Mouse (Mus musculus) fat pad, adult 2 months (tissue): Measurements from ENCODE around the gene Tbl2.

Experiments used
- DNase-seq: peaks from one replicate; pipeline ENCODE4 v3.0.0-alpha.2; 2011; ENCODE audit warnings: low read depth, low spot score; ENCODE audit errors: extremely low read depth

Gene Tbl2

DNA sequence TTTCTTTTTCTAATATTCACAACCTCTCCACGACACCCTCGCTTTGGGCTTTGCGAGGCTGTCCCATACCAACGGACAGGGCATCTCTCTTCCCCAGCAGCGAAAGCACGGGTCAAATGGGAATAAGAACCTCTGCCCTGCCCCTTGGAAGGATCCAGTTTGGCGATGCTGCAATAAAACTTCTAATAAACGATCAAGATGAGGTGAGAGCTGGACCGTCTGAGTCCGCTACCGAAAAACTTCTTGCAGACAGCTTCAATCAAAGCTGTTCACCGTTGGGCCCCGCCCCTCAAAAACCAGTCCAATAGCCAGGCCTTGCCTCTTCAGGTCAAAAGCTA lies 773 bp upstream of the Tbl2 start:
- no peak for DNase-seq

DNA sequence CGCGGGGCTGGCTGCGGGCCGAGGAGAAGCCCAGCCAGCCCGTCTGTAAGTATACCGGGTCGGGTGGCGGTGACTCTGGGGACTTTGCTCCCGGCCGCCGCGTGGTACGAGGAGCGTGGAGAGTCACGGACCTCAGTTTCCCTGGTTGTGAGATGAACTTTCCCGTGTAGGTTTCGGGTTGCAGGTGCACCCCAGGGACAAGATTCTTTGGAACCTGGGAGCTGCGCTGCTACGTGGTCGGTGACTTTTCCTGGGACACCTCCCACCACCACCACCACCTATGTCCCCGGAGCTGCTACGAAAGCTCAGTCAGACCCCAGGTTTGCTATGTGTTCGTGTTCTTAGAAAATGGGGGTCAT lies 342 bp downstream of the Tbl2 start:
- no peak for DNase-seq

DNA sequence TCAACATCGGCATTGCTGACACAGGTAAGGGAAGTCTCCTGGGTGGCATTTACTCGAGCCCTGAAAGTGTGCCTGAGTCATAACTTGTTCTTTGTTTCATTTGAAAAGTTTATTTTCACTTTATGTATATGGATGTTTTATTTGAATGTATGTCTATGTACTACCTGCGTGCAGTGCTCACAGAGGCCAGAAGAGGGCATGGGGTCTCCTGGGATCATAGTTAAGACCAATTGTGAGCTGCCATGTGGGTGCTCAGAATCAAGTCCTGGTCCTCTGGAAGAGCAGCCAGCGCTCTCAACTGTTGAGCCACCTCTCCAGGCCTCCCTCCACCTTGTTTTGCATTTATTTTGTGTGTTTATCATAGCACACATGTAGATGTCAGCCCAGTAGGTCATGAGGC lies 7.0 kb downstream of the Tbl2 start:
- DNase-seq = no peak

DNA sequence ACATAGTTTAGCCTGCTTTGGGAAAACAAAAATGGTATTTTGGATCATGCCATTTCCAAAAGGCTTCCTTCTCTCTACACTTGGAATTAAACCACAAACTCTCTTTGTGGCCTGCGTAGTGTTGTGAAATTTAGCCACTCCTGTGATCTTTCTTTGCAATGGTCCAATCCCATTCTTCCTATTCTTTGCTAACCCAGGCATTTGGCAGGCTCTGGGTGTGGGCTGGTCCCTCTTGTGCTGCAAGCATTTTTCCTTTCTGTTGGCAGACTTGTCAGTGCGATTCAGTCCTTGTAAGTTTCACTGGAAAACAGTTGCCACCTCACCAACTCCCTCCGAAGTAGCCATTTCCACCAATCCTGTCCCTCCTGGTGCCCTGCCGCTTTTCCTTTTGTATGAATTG lies 11.8 kb downstream of the Tbl2 start:
- peak; percentile 73 for DNase-seq

DNA sequence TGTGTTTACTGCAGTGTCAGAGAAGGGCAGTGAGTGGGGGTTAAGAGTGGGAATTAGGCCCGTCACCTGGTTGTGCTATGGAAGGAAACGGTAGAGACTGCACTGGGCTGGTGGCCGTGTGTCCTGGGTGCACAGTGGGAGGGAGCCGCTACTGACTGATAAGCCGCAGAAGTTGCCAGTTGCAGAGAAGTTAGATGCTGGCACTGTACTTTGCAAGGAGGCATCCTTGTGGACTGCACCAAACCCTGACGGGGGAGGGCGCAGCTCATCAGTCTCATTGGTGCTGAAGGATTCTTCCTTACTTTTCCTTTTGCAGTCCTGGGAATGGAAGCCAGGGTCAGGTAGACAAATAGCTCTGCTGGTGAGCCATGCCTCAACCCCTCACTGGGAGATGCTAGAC lies 12.2 kb downstream of the Tbl2 start:
- DNase-seq = no peak

DNA sequence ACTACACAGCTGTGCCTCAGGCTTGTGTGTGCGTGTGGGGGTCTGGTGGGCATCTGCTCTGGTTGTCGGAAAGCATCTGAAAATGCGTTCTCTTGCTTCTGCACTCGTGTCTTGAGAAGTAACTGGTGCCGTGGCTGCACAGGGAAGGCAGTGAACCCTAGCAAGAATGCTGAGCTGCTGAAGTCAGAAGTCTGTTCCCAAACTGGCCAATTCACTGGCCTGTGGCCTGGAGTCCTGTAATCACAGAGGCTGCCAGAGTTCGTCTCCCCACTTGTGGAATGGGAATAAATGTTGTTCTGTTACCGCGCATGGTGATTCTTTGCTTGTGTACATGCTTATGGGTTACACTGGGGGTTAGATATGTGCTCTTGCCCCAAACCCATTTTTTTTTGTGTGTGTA lies 12.9 kb downstream of the Tbl2 start:
- no peak for DNase-seq

DNA sequence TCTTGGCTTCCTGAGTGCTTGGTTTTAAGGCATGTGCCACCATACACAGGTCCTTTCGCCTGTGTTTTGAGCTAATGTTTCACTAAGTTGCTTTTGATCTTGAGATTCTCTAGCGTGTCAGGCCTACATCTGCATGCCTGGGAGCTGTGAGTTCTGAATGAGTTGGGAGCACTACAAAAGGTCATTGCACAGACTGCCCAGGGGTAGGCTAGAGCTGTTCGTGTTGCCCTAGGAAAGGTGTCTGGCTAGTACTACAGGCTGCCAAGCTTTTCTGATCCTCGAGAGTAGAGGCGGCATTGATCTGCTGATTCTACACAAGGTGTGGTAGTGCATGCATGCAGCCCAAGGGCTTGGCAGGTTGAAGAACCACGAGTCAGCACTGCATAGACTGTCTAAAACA lies 13.4 kb downstream of the Tbl2 start:
- DNase-seq = no peak

DNA sequence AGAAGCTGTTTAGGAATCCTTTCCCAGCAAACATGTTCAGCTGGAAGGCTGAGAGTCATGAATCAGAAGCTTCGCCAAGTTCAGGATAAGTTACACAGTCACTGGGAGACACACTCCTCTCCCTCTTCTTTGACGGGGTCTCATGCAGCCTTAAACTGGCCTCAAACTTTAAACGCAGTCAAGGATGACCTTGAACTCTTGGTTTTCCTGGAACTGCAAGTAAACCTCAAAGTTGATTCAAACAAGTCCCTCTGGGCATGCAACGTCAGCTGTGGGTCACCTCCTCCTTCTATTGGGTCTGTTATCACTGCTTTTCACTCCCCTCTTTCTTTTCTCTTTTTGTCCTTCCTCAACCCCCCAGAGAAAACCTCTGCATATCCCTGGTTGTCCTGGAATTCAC lies 17.5 kb downstream of the Tbl2 start:
- DNase-seq = no peak

DNA sequence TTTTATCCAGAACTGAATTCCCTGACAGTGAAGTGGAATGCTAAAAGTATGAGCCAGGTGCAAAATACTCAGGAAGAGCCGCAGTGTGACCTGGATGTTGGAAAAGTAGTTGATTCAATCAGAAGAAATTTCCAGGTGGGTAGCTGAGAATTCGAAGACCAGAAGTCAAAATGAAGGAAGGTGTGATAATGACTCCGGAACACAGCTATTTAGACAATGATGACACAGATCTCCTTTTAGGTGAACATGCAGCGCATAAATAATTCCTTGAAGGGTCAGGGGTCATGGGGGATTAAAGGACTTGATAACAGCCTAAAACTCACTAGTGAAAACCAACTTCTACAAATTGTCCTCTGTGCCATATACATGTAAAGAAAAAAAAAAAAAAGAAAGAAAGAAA lies 18.0 kb downstream of the Tbl2 start:
- no peak for DNase-seq

DNA sequence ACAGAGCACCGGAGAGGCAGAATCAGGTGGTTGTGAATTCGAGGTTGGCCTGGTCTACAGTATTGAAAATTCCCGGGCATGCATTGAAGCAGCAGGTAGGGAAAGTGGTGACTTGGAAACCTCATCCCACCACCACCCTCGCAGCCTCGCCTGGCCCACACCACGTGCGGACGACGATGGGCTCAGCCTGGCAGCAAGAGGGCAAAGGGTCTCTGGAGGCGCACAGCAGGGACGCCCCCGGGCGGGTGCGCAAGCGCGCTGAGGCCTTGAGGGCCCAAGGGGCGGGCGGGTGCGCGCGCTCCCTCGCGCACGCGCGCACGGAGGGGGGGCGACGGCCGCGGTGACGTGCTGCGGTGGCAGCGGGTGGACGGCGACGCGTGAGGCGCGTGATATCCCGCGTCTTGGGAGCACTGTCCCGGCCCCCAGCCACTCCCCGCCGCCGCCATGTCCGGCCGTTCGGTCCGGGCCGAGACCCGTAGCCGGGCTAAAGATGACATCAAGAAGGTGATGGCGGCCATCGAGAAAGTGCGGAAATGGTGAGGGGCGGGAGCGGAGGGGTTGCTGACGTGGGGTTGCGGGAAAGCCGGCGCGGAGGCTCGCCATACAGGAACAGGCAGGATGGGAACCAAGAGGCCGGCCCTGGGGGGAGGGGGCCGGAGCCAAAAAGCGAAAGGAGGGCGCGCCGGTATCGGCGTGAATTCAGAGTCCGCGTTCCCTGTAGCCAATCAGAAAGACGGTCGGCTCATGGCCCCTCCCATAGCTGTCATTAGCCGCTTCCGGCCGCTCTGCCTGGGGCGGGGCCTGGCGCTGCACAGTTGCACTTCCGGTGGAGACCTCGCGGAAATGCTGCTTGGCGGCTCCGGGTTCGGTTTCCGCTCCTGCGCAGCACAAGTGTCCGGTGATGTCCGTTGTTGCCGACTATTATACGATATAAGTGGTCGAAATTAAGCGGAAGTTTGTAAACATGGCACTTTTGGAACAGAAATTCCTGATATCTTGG lies 18.9 kb downstream of the Tbl2 start, which contains the start of gene Bcl7b:
Bcl7b (plus strand) TSS at position 221 of the 1,000 bp plus-strand sequence.
- peak; percentile 61 for DNase-seq

DNA sequence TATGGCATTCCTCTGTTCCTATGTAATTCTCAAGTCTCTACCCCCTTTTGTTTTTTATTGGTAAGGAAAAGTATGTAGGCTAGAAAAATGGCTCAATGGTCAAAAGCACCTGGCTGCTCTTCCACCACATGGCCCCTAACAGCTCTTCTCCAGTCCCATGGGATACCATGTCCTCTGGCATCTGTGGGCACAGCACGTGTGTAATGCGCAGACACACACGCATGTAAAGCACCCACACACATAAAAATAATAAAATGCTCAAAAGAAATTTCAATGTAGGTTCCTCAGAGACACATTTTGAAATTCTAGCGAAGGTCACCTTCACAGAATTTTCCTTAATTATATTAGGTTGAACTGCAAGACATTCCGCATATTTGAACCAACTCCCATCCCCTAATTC lies 20.0 kb downstream of the Tbl2 start:
- no peak for DNase-seq

DNA sequence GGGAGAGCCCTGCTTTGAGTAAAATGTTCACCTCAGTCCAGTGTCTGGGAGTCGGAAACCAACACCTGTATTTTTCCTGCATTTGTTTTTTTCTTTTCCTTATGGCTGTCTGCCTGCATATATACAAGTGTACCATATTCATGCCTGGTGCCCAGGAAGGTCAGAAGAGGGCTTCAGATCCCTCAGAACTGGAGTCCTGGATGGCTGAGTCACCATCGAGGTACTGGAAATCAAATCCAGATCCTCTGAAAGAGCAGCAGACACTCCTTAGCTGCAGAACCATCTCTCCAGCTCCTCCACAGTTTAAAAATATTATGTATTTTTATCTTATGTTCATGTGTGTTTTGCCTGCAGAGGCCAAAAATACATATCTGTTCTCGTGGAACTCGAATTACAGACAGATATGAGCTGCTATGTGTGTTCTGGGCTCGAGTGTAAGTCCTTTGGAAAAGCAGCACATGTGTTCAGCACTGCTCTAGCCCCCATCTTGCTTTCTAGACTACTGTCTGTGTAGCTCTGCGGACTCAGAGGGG lies 22.3 kb downstream of the Tbl2 start:
- no peak for DNase-seq

DNA sequence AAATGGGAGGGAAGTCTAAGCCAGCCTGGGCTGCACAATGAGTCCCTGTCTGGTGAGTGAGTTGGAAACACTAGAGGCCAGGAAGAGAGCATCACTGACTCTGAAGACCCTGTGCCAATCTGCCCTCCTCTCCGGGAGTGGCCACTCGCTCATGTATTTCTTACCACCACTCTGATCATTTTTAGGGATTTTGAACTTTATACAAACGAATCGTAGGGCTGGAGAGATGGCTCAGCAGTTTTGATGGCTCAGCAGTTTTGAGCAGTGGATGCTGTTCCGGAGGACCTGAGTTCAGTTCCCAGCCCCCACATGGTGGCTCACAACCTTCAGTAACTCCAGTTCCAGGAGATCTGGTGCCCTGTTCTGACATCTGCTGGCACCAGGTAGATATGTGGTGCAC lies 23.5 kb downstream of the Tbl2 start:
- DNase-seq = no peak

DNA sequence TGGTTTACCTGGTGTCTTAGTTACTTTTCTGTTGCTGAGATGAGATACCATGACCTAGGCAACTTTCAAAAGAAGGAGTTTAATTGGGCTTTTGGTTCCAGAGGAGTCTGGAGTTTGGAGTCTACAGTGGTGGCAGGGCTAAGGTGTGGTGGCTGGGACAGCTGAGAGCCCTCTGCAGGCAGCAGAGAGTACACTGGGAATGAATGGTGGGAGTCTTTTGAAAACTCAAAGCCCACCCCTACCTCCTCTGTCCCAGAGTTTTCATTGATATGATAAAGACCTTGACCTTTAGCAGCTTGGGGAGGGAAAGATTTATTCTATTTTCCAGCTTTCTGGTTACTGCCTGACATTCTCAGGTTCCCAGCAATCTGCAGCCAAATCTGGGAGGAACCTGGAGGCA lies 25.6 kb downstream of the Tbl2 start:
- DNase-seq = no peak

DNA sequence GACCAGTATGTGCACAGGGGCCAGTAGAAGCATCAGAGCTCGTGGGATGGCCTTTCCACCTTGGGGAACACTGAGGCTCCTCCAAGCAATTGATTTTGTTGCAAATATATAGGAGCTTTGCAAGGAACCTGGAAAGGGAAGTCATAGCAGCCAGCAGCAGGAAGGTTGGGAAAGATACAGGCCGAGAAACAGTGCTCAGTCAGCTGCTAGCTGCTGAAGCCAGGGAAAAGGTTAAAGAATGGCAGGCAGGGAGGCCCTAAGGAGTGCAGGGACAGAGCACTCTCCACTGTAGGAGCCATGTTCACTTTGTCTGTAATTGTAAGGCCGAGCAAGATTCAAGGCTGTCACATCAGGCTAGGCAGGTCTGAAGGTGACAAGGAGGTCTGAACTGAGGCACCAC lies 29.1 kb downstream of the Tbl2 start:
- no peak for DNase-seq

DNA sequence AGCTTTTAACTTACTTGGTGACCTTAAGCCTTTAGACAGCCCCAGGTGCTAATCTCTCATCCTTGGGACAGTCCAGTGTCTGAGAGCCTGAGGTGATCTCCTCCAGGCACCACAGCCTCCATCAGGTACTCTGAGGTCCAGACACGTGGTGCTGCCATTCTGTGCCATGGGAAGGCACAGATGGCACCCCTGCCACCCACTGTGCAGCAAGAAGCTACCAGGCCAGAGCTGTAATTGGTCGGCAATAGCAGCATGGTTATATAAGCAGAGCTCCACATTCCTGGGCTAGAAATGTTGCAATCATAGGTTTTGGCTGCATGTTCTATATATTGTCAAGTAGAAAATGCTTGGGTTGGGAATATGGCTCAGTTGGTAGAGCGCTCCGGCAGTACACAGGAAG lies 29.5 kb downstream of the Tbl2 start:
- DNase-seq = no peak

DNA sequence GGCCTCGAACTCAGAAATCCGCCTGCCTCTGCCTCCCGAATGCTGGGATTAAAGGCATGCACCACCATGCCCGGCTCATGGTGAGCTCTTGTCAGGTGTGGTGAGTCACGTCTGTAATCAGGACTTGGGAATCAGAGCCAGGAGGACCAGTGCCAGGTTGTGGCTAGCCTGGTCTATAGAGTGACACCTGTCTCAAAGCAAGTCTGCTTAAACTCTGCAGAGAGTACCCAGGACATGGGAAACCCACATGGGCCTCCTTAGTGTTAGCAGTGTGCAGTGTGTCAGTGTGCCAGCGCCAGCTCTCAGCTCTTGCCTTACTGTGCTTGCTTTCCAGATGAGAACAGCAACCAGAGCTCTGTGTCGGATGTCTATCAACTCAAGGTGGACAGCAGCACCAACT lies 30.2 kb downstream of the Tbl2 start:
- DNase-seq = no peak

DNA sequence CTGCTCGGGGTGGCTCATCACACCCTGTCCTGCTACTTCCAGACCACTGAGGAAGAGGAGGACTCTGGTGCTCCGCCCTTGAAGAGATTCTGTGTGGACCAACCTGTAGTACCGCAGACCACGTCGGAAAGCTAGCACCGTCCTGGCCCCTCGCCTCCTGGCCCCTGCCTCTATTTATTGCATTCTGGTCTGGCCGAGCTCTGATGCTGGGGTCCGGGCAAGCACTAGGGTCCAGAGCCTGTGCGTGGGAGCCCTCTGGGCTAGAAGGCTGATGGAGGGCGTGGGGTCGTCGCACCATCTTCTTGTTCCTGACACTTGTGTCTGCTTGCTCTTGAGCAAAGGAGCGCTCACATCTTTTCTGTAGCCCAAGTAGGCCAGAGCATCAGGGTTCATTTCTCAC lies 31.3 kb downstream of the Tbl2 start:
- DNase-seq = no peak

DNA sequence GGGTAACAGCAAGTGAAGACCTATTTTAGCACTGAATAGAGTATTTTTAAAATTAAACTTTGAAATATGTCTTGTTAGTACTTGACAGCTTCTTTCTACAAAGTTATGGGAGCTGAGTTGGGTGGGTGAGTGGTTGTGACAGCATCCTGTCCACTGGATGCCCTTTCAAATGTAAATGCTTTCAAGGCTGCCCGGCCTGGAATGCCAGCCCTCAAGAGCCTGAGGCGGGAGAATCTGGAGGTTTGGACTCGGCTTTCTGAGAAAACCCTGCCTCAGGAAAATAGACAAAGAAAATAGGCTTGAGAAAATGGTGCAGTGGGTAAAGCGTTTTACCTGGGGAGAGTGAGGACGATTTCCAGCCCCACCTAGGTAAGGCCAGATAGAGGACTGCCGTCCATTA lies 32.3 kb downstream of the Tbl2 start:
- DNase-seq = no peak

DNA sequence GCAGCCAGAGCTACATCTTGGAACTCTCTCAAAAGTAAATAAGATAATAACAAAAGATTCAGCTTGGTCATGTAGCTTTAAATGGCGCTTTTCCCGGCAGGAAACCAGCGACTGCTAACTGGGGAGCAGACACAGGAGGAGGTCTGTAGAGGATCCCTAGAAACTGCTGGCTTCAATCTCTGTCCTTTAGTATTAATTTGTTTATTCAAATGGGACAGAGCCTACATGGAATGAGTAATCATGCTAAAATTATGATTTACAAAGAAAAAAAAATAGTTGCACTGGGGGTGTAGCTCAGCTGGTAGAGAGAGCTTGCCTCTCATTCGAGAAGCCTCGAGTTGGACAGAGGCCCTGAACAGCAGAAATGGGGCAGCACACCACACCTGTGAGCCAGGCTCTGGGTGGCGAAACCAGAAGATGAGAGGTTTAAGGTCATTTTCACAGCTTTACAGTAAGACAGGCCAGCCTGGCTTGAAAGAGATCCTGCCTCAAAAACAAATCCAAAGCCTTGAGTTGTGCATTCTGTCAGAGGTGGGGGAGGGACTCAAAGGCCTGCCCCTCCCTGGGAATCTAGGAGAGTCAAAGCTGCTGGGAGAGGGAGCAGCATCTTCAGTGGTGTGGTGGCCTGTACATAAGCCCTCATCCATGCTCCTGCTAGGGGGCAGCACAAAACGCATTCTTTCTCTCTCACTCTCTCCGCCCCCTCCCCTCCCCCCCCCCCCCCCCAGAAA lies 33.8 kb downstream of the Tbl2 start:
- DNase-seq = no peak

DNA sequence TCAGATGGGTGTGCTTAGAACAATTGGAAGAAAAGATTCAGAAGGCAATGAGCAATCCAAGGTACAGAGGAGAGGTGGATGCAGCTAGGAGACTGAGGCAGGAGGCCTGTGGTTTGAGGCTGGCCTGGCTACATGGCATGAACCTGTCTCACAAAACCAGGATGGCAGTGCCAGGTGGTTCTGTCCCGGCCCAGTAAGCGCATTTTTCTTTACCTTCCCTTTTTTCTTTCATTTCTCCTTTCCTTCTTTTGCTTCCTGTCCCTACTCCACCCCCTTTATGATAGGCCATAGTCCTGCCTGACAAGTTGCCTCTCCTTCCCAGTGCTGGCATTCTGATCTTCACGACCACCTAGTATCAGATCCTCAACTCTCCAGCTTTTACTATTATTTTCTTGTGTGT lies 35.6 kb downstream of the Tbl2 start:
- no peak for DNase-seq

DNA sequence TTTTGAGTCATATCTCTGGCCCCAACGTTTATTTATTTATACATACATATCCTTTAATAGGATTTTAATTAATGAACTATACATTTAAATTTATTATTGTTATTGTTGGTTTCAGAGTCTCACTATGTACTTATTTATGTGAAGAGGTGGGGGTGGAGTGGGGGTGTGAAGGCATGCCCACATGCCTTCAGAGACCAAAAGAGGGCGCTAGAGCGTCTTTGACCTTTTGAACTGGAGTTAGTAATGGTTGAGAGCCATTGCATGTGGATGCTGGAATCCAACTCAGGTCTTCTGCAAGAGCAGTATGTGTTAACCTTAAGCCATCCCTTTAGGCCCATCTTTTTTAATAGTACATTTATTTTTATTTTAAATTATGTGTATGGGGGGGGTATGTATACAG lies 36.1 kb downstream of the Tbl2 start:
- no peak for DNase-seq
